Mouse (Mus musculus) layer of hippocampus, postnatal 10 days (tissue): ENCODE measurements around the gene Ppp6c. TPM values are rescaled to one million over a fixed set of nuclear protein-coding genes. Genes with fewer than 3 reads are reported as not detected.
"Not testable (repeated sequence)": the region's sequence is repeated elsewhere in the genome, so short reads cannot be mapped to it uniquely, and the experiment has no call there.

Source experiments
- DNase-seq, 2 experiments: peaks; one replicate each; pipeline ENCODE4 v3.0.0; 2021; ENCODE audit warnings: low spot score in 2 of 2
- long read RNA-seq: library from polyadenylated mRNA; stranded (forward); transcript quantifications from one replicate; pipeline ENCODE4 v2.0.0, GENCODE M21; 2023
- total RNA-seq, 2 experiments: library from RNA; stranded (reverse); gene quantifications; 2 replicates each; pipeline ENCODE4 v1.2.3; 2021

Ppp6c gene
- total RNA-seq = 10 to 100 TPM; 68.3 to 74.9 TPM
- long read RNA-seq, full-length matches to known transcripts = 52 of 62 reads
- long read RNA-seq, partial matches to known transcripts = 3 of 62 reads
- long read RNA-seq, other reads (novel, unspliced or antisense) = 7 of 62 reads

DNA sequence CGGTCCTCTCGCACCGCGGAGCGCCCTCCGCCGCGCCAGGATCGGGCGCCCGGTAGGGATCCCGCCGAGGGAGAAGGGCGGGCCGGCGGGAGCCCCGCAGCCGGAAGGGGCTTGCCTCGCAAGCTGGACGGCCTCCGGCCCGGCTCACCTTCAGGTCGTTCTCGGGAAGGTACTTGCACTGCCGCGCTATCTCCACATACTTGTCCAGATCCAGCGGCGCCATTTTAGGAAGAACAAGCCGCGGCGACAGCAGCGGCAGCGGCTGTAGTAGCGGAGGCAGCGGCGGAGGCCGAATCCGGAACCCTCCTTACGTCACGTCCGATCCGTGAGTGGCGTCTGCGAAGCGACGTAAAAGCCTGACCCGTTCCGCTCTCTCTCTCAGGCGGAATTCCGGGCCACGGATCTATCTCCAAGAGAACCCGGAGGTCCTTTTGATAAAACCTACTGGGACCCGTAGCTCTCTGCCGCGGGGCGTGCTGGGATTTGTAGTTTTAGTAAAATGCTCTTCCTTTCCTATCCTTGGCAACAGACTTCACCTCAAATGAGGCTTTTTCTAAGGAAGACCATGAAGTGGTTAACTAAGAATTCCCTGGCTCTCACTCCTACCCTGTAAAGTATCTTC lies at the start of gene Ppp6c:
Ppp6c (minus strand) TSS at position 433 of the 622 bp plus-strand sequence.
- DNase-seq = peak; percentile 89 to 90

DNA sequence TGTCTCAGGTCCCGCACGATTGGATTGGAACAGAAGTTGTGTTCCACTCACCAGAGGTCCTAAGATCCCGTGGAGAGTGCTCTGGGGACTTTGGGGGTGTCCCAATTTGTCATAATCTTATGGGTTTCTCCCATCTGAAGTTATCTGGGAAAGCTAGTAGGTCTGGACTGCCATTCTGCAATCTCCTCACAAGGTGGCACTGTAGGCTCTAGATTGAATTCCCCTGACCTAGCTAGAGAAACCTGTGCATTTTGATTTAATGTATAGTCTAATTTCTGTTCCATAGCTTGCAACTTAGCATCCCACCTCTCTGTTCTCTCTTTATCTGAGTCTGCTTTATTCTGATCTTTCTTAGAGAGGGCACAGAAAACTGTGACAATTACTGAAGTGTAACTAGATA lies 42.1 kb upstream of the Ppp6c start:
- DNase-seq = no peak

GRCm38 (mm10) chr2:39252275-39252674 lies 26.0 kb upstream of the Ppp6c start:
- DNase-seq = peak; percentile 29 to 41

- DNase-seq = not testable (repeated sequence)
Measured at GRCm38 (mm10) chr2:39246862-39247261, 20.6 kb upstream of the Ppp6c start.

DNA sequence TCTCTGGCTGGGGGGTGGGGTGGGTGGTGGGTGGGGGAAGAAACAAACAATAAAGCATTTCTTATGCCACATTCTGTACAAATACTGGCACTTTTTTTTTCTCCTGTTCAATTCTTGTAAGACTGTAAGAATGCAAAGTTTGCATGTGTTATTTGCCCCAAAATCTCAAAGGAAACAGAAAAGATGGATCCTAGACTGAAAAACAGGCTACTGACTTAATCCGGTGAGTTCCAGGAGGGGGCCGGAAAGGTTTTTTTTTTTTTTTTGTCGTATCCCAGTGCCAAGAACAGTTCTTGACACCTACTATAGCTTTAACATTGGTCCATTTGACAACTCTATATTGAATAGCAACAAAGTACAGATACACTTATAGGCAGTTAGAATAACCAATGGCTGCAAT lies 480 bp upstream of the Ppp6c start:
- no peak for DNase-seq

DNA sequence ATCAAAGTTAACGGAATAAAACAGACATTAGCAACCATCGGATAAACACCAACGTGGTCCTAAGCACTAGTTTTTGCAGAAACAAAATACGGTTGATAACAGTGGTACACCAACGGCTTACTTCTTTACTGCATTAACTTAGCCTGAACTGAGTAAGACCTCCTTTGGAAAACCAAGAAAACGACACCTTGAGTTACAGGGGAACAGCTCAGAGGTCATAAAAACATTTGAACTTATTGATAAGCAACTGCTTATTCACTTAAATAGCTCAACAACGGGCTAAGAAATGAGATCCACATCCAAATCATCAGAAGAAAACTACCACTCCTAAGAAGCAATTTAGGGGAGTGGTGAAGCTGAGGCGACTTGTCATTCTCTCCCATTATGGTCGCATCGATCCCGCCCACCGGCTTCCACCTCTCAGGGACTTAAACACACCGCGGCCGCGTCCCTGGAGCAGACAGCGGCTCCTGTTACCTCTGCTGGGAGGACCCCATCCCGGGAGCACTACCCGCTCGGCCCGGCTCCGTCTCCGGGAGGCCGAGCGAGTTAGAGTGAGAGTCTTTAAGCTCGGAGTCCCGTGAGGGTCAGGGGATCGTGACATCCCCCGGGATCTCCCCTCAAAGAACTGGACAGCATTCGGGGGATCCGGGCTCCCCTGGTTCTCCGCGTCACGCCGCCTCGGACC lies 776 bp downstream of the Ppp6c start:
- not testable (repeated sequence) for DNase-seq

DNA sequence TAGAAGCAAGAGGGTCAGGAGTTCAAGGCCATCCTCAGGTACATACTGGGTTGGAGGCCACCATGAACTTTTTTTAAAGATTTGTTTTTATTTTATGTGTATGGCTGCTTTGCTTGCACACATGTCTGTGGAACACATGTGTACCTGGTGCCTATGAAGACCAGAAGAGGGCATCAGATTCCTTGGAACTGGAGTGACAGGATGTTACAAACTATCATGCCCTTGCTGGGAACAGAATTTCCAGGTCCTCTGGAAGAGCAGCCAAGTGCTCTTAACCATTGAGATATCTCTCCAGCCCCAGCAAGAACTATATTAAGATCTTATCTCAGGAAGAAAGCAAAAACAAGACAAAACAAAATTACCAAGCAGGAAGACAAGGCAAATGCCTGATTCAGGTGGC lies 1.6 kb downstream of the Ppp6c start:
- DNase-seq = no peak

GRCm38 (mm10) chr2:39220010-39220409 lies 6.2 kb downstream of the Ppp6c start:
- no peak for DNase-seq

DNA sequence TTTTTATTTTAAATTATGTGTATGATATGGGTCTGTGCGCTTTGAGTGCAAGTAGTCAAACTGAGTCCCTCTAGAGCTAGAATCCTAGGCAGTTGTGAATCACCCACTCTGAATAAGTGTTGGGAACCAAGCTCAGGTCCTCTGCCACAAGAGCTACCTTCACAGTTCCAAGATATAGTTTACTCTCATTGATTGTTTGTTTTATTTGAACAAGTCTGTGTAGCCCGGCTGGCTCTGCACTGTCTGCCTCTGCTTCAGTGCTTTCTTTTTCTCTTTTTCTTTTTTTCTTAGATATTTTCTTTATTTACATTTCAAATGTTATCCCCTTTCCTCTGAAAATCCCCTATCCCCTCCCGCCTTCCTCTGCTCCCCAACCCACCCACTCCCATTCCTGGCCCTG lies 7.2 kb downstream of the Ppp6c start:
- DNase-seq = no peak

DNA sequence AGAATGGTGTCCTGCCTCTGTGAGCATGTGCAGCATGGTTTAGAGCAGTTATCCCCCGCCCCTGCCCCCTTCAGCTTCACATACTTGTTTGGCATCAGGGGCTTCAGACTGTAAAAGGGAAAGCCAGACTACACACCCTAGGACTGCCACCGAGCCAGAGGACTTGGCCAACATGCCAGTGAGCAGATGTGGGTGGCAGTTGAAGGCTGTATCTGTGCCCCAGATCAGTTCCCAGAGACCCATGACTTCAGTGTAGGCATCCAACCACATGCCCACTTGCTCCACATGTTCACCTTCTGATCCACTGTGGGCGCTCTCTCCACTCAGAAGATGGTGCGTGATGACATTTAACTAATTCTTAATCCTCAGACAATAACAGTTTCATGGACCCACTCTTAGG lies 9.1 kb downstream of the Ppp6c start:
- no peak for DNase-seq

GRCm38 (mm10) chr2:39210738-39211137 lies 15.5 kb downstream of the Ppp6c start:
- no peak for DNase-seq

DNA sequence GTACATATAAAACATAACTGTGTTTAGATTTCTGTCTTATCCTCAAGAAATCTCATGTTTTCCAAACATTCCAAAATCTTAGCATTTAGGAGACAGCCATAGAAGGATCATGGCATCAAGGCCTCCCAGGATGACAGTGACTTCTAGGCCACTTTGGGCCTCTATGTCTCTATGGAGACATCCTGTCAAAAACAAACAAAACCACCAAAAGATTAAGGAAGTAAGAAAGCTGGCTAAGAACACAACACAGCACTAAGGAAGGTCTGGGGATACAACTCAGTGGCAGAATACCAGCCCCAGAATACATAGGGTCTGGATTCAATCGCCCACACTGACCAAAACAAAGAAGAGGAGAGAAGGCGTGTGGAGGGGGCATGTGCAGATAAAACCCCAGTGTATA lies 22.9 kb downstream of the Ppp6c start:
- no peak for DNase-seq

- no peak for DNase-seq
Measured at GRCm38 (mm10) chr2:39194809-39195208, 31.4 kb downstream of the Ppp6c start.

GRCm38 (mm10) chr2:39190561-39191056 lies 35.6 kb downstream of the Ppp6c start, which contains the start of gene Scai:
TSS of gene Scai (minus strand) at chr2:39190734.
- peak; percentile 97 to 98 for DNase-seq

GRCm38 (mm10) chr2:39189961-39190560 lies 36.2 kb downstream of the Ppp6c start:
- DNase-seq = no peak

GRCm38 (mm10) chr2:39185942-39186341 lies 40.3 kb downstream of the Ppp6c start:
- no peak for DNase-seq

GRCm38 (mm10) chr2:39183587-39183986 lies 42.7 kb downstream of the Ppp6c start:
- no peak for DNase-seq

- DNase-seq = no peak
Measured at GRCm38 (mm10) chr2:39160996-39161395, 65.3 kb downstream of the Ppp6c start.

- no peak for DNase-seq
Measured at GRCm38 (mm10) chr2:39157916-39158315, 68.3 kb downstream of the Ppp6c start.

DNA sequence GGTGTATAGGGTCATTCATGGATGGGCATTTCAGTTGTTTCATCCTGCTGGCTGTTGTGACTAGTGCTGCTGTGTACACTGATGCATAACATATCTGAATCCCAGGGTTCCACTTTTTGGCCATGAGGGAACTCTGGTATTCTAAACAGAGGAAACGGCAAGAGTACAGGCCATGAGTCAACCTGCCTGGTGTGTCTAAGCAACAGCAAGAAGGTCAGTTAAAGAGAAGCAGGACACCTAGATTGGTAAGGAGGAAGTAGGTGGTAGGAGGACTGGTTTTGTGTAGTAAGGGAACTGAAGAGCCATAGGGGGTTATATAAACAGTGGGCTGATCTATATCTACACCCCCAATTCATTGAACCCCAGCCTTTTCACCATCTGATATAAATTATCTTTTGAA lies 69.4 kb downstream of the Ppp6c start:
- DNase-seq = no peak

GRCm38 (mm10) chr2:39150943-39151342 lies 75.3 kb downstream of the Ppp6c start:
- DNase-seq = no peak

- DNase-seq = no peak
Measured at GRCm38 (mm10) chr2:39148075-39148474, 78.2 kb downstream of the Ppp6c start.
